32 mouse cellular contexts compared by ENCODE assay signal in genomic region chr3:34618934-34619333, GRCm38 (mm10). TPM values are rescaled to one million over a fixed set of nuclear protein-coding genes. Genes with fewer than 3 reads are reported as not detected.
"Had no signal": no experiment of that assay in that cellular context is flagged by ENCODE, and none has a peak within 500 bp of the region (broad histone marks: within the 10 kb centered on the region; RNA-seq: fewer than 3 reads in every experiment).

No protein-coding gene starts in this region.

- H3K4me2 ChIP-seq: heart, embryonic 12.5 days; hindbrain, embryonic 12.5 days; hindbrain, embryonic 14.5 days; intestine, embryonic 15.5 days; limb, embryonic 12.5 days; liver, embryonic 11.5 days; liver, embryonic 13.5 days; liver, embryonic 15.5 days had no signal

- DNase-seq: gastrocnemius, postnatal 10 days; gastrocnemius, postnatal 25 days; heart, adult 18-20 months; heart, postnatal 10 days; heart, postnatal 4 days; kidney, adult 18-20 months; kidney, adult 8-10 months; kidney, postnatal 10 days; kidney, postnatal 25 days; kidney, postnatal 4 days; liver; liver, embryonic 13.5 days; liver, postnatal 0 days had no signal

- H3K4me1 ChIP-seq: heart, embryonic 12.5 days; hindbrain, embryonic 10.5 days; hindbrain, embryonic 12.5 days; intestine, embryonic 15.5 days; limb, embryonic 10.5 days; limb, embryonic 12.5 days; liver, embryonic 13.5 days; liver, embryonic 15.5 days had no signal

- H3K27me3 ChIP-seq: heart, embryonic 12.5 days; hindbrain, embryonic 12.5 days; intestine, embryonic 15.5 days; liver, embryonic 13.5 days; liver, embryonic 15.5 days had no signal

- ATAC-seq: hindbrain, embryonic 16.5 days; inflammation-experienced regulatory T-cells, adult 6 months; intestine, embryonic 15.5 days; intestine, postnatal 0 days; liver, postnatal 0 days had no signal

- H3K27ac ChIP-seq: heart, embryonic 10.5 days; hindbrain, embryonic 10.5 days; hindbrain, embryonic 12.5 days; hindbrain, embryonic 14.5 days; intestine, embryonic 15.5 days; layer of hippocampus, adult 2 months; left cerebral cortex, adult 2 months; limb, embryonic 10.5 days; limb, embryonic 12.5 days; liver, embryonic 13.5 days; liver, embryonic 15.5 days had no signal

- H3K36me3 ChIP-seq: heart, embryonic 10.5 days; heart, embryonic 12.5 days; hindbrain, embryonic 12.5 days; intestine, embryonic 15.5 days; limb, embryonic 10.5 days; limb, embryonic 12.5 days; liver, embryonic 13.5 days; liver, embryonic 15.5 days had no signal

- H3K9ac ChIP-seq: heart, embryonic 12.5 days; hindbrain, embryonic 12.5 days; hindbrain, embryonic 14.5 days; intestine, embryonic 15.5 days; limb, embryonic 12.5 days; liver, embryonic 13.5 days; liver, embryonic 15.5 days; liver, postnatal 0 days had no signal

- H3K4me3 ChIP-seq: heart, embryonic 10.5 days; heart, embryonic 12.5 days; hindbrain, embryonic 10.5 days; hindbrain, embryonic 12.5 days; intestine, embryonic 15.5 days; layer of hippocampus, adult 2 months; left cerebral cortex, adult 2 months; limb, embryonic 10.5 days; limb, embryonic 12.5 days; liver, embryonic 13.5 days; liver, embryonic 15.5 days had no signal

- H3K9me3 ChIP-seq: heart, embryonic 10.5 days; heart, embryonic 12.5 days; hindbrain, embryonic 10.5 days; hindbrain, embryonic 12.5 days; intestine, embryonic 15.5 days; limb, embryonic 10.5 days; limb, embryonic 12.5 days; liver, embryonic 13.5 days; liver, embryonic 15.5 days had no signal

RNA-seq across cellular contexts. Expression of gene Sox2, which starts 31.3 kb away (rescaled TPM):
- total RNA-seq: gastrocnemius, postnatal 25 days; granulocyte monocyte progenitor cell, adult 5-6 weeks; heart, postnatal 25 days; heart, postnatal 4 days had no signal
- polyA plus RNA-seq: inflammation-experienced regulatory T-cells, adult 6 months; kidney, embryonic 14.5 days; kidney, embryonic 16.5 days; liver, embryonic 13.5 days; liver, embryonic 15.5 days; liver, postnatal 0 days had no signal
